Mouse (Mus musculus): ENCODE data around the gene Adck1.
"Not testable (repeated sequence)": the region's sequence is repeated elsewhere in the genome, so short reads cannot be mapped to it uniquely, and the experiment has no call there.

Adck1 gene

DNA sequence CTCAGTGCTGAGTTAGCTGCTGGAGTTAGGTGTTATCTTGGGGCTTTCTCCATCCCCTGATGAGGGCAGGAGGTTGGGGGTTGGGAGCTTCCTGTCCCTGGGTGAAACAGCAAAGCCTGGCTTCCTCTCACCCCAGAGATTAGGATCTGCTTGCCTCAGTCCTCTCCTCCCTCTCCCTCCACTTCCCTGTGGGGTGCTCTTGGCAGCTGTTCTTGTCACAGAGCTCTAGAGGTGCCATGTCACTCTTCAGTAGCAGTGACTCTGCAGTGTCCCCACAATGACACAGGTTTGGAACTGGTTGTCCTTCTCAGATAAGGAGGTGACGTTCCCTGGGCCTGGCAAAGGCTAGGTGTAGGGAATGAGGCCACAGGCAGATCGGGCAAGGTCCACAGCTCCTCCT, 68.4 kb downstream of the Adck1 start:
- no peak for DNase-seq

DNA sequence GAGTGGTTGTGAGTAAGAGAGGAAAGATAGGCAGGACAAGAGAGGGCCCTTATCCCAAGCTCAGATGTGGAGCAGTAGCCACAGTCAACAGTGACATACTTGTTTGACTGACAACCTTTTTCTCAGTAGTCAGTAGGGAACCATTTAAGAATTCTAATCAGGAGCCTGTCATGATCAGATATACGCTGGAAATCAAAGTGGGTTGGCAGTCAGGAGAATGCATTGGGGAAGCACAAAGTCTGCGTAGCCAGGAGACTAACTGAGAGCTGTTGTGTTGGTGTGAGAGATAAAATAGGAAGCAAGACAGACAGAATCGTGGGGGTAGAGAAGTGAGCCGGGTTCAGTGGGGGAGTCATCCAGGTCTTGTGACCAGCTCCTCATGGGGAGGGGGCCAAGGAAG, 71.9 kb downstream of the Adck1 start:
- DNase-seq, result no peak

DNA sequence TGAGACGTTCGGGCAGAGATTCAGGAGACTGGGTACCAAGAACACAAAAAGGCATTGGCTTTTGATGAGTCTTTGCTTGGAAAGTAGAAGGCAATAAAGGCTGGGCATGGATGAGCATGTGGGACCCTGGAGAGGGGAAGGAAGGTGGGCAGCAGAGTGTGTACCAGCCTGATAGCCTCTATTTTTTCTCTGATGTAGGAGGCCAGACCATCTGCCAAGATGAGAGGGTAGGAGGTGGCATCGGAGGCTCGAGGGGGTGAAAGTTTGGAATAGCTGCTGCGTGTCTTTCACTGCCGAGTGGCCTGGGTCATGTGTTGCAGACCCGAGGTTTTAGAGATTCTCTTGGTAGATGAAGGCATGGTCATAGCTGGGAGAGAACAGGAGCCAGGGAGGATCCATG, 72.8 kb downstream of the Adck1 start:
- DNase-seq, result no peak

DNA sequence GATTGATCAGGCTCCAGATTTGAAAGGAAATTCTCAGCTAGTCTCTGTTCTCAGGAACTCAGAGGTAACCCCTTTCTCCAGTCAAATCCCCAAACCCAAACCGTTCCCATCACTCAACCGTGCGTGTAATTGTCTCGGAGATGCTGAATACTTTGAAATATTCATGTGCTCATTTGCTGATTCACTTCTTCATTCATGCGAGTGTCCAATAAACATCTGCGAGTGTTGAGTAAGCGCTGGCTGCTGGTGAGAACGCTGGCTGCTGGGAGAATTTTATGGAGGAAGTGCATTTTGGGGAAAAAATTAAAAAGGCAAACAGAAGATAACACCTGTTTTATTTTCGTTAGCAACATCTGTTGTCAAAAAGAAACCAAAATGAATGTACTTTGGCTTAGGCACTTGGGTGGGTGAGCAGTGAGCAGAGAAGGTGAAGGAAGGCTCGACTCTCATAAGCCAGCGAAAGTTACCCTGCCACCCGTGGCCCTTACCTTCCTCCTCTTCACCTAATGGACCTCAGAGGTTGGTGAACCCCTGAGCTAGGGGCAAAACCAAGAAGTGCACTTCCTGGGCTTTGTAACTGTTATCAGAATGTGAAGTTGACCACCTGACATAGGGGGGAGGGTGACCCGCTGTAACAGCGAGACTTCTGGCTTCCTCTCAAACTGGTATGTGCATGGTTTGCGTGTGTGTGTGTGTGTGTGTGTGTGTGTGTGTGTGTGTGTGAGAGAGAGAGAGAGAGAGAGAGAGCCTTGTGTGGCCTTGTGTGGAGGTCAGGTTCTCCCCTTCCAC, 76.8 kb downstream of the Adck1 start:
- DNase-seq, result no peak

DNA sequence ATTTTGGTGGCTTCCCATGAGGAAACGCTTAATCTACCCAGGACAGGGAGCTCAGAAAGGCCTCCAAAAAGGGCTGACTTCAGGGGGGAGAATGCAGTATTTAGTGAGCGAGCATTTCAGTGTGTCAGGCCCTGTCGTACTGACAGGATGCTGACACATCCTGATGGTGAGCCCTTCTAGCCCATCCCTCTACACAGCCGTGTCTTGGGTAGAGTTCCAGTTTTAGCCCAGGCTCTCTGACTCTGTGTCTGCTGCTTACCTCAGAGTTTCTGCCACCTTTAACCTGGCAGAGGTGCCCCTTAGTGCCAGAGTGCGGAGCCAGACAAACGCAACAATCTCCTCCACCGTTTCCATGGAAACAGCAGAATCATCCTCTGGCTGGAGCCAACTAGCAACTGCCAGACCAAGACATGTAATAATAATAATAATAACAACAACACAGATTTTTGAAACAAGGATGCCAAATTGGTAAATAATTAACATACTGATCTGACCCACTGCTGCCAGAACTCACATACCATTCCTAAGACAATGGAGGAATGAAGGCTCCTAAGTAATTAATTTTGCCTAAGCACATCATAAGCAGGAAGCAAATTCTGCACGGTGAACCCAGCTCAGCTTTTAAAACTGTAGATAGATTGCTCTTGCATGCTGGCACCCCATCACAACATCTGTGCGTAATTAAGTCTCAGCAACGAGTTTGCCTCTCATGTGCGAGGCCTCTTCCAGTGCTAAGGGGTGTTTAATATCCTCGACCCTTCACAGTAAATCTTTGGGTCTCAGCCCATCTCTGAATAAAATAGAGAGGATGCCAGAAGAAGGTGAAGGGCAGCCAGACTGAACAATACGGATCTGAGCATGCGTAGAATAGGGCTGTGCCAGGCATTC, 81.8 kb downstream of the Adck1 start:
- DNase-seq, result no peak

DNA sequence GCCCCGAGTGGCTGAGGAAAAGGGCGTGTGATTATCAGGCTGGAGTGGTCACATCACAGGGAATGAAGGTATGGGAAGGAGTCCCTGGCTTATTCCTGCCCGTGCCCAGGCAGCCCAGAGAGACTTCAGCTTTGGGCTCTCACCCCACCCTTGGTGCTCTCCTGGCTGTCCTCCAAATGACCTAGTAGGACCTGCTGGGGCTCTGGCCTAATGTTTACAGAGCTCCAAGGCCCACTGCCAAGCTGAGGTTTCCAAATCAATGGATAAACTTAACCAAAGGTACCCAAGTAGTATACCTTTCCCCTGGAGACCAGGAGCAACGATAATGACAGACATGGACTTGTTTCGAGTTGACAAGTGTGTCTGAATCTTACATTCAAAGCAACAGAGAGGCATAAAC, 83.7 kb downstream of the Adck1 start:
- DNase-seq, result no peak

DNA sequence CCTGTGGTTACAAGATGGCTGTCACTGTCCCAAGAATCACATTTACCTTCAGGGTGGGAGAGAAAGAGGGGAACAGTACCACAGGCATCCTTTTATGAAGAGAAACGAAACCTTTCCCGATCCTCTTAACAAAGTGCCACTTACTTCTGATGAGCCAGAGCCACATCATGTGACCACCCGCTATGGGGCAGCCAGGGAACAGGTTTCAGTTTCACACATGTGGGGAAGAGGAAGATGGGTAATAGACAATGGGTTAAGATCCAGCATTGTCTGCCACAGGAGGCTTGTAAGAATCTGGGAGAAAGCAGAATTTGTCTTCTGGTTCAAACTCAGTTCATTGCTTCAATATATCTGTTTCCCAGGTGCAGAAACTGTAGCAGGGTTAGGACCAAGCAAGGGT, 85.1 kb downstream of the Adck1 start:
- DNase-seq, result no peak

DNA sequence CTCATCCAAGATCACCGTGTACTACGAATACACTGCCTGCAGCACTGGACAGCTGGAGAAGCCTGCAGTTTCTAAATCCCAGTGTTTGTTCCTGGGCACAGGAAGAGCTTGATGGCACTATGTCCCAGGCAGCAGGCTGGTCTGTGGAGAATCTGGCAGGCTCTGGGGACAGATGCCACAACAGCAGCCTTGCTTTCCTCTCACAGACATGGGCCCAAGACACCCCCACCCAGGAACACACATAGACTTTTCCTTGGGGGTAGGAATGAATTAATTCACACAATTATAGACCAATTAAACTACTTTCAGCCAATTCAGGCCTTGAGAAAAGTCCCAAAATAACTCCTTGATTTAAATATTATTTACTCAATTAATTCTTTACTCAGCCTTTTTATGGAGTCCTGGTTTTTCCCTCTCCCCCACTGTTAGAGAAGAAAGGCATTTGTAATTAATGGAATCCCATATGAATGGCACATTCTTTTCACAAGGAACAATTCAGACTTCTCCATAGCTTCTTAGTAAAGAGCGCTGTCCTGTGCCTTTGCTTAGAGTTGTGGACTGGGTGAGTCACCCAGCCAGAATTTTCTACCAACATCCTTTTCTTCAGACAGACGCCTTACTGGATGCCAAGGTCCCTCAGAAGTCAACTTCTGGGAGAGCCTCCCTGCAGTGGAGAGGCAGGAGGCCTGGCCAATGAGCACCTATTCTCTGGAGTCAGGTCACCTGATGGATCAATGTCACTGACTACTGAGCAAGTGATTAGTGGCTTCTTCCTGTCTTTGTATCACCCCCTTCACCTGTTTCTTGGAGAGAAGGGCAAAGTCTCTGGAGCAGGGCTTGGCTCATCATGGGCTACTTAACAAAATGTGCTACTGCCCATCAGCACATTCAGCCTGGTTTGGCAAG, 90.6 kb downstream of the Adck1 start:
- DNase-seq, result no peak

DNA sequence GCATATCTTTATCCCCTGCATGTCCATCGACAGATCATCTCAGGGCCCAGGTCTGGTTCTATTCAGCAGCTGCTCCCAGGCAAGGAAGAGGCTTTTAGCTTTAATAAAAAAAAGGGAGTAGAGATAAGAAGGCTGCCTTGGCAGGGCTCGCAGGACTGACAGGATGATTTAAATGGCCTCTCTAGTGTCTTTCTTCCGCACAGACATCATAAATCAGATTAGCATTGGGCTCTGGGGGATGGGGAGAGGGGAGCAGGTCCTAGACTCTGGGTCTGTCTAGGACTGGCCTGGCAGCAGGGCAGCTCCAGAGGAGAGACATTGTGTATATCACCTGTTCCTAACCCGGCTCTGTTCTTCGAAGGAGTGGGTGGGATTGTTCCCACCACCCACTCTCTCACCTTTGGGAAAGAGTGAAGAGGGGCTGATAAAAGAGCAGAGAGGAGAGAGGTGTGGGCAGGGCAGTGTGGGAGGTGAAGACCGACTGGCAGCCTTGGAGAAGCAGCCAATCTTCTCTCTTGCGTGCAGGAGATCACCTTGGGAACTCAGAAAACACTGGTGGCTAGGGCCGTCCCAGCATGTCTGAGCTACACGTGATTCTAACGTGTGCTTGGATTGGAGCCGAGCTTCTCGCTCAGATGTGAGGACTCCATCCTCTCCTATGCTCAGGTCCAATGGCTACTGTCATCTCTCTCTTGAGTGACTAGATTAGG, 94.5 kb downstream of the Adck1 start:
- no peak for DNase-seq

DNA sequence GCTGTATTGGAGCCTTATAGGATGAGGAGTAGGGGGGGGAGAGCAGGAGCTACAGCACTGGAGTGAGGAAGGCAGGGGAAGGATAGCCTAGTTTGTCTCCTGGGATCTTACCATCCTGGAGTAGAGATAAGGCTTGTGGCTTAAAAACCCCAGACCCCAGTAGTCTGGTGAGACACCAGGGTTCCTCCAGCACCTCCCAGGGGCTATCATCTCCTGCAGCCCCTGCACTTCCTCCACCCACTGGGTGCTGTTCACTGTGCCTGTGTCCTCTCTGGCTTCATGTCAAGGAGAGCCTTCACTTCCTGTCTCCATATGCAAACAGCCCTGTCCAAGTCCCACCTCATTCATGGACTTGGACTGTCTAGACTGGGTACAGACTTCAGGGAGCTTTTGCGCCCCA, 96.7 kb downstream of the Adck1 start:
- DNase-seq, result no peak

DNA sequence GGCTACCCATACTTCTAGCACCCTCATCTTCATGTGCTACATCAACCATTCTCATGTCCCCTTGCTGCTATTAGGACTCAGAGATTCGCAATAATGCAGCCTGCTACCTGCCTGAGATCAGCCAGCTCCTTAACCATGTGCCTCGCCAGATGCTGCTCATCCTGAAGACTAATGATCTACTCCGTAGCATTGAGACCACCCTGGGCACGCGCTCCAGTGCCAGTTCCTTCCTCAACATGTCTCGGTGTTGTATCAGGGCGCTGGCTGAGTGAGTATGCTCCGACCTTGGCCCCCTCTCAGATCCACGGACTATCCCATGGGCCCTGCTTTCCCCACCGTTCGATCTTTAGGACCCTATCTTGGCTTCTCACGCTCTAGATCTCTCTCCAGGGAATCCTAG, 98.6 kb downstream of the Adck1 start:
- no peak for DNase-seq

DNA sequence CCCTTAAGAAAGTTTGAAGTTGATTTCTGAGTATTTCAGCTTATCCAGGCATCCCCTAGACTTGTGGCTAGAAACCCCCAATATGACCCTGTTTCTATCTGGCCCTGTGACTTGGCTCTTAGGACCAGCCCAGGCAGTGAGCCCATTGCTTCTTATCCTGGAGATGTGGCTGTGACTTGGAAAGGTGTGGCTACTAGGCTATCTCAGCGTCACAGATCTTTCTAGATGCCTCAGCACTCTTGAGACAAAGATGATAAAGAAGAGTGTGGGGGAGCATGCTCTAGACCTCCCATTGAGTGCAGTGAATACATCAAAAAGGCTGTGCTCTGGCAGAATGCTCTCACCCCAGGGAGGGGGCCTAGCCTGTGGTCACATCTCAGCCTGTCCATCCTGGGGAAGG, 99.1 kb downstream of the Adck1 start:
- no peak for DNase-seq

DNA sequence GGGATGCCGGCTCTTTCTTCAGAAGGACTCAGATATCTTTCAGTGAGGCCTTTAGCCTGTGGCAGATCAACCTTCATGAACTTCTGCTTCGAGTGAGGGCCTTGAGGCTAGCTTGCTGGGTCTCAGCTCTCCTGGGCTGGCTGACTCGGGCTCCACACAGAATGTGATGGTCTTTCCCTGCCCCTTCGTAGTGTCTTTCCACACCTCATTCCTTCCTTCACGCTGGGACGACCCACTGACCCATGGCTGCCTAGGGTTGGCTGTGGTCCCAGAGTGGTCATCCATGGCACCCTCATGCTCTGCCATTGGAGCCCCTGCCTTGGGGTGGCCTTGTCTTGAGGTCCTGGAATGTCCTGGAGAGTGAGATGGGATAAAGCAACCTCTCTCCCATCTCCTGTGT, 100.7 kb downstream of the Adck1 start:
- DNase-seq, result no peak

DNA sequence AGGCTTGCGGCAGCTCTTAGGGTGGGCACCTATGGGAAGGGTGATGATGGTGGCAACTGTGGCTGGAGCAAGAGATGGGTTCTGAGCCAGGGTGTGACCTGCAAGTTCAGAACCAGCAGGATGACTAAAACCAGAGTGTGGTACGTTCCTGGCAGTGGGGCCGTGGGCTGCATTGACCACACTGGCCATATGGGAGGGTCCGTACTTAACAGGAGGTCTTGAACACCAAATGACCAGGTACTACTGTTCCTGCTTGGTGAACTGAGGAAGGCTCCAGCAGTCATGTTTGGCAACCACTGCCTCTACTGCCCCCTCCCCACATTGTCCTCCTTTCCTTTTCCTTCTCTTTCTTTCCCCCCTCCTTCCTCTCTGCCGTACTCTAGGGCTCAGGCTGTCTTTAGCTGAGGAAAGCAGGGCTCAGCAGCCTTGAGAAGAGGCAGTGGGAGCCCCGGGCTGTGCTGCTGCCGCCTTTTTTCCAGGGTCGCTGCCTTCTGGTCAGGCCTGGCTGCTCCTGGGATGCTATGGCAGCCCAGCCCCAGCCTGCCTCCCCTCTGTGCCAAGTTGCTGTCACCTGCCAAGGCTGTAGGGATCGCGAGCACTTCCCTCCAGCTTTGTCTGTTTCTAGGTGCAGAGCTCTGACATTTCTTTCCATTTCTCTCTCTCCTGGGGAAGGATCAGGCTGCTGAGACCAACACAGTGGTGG, 103.4 kb downstream of the Adck1 start:
- DNase-seq, result no peak

DNA sequence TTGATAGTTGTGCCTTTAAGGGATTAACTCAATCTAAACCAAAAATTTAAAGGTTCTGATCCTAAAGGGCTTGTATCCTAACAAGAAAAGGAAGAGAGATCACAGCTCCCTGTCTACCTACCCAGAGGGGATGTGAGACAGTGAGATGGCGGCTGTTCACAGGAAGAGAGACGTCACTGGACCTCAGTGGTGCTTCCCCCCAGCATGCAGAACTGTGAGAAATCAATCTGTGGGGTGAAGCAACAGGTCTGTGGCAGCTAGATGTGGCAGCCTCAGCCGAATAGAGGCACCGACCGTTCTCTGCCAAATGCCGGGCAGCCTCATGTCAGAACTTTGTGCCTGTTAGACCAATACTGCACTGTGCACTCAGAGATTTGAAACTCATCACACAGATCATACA, 106.4 kb downstream of the Adck1 start:
- no peak for DNase-seq

DNA sequence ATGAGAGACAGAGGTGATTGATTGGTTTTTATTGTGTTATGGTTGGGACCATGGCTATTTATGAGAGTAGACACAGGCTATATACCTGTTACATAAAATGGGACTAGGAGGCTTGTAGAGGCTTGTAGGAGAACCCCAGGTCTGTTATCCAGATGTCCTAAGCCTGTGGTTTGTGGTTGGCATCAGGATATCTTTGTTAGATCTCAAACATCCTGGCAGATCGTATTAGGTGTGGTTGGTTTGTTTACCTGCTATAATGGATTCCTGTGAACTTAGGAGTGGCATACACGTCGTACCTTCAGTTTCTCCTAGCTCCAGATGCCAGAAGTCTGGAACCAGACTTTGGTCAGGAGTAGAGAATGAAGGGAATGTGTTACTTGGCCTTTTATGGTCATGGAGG, 106.9 kb downstream of the Adck1 start:
- DNase-seq, result no peak

DNA sequence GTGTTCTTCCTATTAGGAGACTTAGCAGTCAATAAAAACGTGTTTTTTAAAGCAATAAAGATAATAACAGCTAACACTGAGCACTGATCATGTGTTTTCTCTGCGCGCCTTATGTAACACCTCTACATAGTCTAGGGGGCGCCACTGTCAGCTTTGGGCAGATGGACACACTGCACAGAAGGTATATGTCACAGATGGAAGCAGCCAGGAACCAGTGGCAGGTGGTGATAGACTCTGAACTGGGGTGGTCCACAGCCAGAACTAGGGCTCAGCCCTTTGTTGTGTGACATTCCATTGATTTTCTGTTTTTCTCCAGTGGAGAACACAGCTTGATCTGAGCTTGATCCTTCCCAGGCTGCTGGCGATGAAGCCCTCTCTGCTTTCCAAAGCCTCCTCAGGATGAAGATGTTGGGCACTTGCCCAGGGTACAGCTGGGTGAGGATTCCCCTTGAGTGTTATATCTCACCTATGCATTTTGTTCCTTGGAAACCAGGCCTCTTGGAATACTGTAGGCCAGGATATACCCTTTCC, 107.6 kb downstream of the Adck1 start:
- no peak for DNase-seq

DNA sequence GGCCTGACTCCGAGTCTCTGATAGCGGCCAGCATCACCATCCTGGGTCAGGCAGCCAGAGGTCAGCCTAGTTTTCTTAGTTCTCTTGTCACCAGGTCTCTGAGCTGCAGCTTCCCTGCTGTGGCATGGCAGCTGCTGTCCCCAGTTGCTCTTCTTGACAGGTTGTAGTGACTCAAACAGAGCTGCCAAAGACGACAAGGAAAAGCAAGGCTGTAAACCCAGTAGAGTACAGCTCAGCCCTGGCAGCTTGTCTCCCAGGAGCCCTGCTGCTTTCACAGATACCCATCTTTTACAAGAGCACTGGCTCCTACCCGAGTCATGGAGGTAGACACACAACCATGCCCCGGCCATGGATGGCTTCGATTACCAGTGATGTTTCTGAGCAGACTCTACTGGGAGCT, 108.3 kb downstream of the Adck1 start:
- DNase-seq, result no peak

DNA sequence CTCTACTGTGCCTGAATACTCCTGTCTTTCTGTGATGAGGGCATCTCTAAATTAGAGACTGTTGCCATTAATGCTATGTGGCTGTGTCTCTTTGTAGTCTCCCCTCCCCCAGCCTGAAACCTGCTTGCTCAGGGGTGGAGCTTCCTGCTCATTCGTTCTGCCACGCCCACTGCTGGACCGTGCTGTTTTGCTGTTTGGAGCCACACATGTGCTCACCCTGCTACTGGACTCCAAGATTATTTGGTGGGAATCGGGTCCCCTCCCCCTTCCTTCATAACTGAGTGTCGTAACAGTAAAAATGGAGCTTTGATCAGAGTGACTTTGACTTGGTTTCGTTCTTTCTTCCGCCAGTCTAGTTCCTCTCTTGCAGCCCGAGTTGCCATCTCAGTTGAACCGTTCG, 111.5 kb downstream of the Adck1 start:
- DNase-seq, result not testable (repeated sequence)

DNA sequence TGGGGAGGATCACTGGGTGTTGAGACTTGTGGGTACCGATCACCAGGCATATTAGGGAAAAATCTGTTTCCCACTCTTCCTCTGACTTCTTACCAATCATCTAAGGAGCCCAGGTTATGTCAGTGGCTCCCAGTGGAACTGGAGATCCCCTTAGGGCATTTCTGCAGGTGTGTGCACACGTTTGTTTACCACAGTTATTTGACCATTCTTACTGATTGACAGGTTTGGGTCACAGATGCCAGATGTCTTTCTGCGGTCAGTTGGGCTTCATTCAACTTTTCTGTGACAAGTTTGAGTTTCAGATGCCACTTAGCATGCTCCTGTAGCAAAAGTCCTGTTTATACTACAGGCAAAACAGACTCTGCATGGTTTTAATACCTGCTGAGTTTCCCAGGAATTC, 112.5 kb downstream of the Adck1 start:
- no peak for DNase-seq

DNA sequence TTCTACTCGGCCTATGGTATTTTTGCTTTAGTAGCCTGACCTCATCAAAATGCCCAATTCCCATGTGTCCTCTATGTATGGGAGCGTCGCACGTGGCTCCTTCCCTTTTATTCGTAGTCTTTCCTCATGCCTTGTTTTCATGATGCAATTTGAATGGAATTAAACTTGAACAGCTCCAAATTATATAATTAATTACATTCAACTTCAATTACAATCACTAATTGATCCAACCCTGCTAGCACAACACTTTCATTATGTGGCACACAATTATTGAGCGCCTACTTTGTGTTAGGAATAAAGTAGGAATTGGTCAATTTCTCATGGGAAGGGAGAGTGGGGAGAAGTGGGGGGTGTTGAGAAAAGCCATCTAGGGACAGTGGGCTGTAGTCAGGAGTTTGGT, 113.4 kb downstream of the Adck1 start:
- no peak for DNase-seq

DNA sequence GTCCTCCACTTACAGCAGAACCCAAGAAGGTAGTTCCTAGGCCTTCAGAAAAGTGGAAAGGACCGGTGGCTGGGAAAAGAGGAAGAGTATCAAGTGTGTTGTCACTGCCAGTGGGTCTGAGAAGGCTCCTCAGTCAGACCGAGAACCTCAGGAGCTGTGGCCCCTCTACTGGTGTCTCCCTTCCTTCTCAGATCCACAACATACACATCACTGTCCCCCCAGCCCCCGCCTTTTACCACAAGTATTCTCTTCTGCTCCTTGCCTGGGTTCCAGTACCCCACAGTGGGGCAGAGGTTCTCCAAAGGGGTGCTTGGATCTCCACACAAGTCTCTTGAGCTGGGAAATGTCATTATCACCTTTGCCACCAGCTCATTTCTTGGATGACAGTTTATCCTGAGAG, 115.5 kb downstream of the Adck1 start:
- no peak for DNase-seq

All from right cerebral cortex, postnatal 14 days (tissue).